Mouse (Mus musculus): Measurements from ENCODE around the gene Gm20388.

DNA sequence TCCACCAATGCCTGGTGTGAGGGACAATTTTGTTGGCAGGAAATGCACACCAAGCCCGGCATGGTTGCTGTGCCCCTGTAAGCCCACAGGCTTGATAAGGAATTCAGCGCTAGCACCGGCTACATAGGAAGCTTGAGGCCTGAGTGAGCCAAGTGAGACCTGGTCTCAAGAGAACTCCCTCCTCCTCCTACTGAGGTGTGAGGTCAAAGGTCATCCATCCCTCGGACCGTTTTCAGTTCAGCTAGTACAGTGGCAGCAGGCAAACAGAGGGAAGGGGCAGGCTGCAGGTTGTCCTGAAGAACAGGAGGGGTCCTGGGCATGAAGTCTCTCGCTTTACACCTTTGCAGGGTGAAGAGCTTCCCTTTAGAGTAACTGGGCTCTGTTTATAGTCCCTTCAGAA, 720.2 kb downstream of the Gm20388 start:
- no peak for TF ChIP-seq CTCF (IDR thresholded peaks at IDR 0.05; ENCODE audit: low read depth, low read length)
- TF ChIP-seq GATA1 (IDR thresholded peaks at IDR 0.05; ENCODE audit: borderline replicate concordance, low read length) = no peak
- no peak for TF ChIP-seq POLR2AphosphoS5 (IDR thresholded peaks at IDR 0.05; ENCODE audit: insufficient replicate concordance, low read depth, low read length)
- no peak for TF ChIP-seq TAL1 (conservative IDR thresholded peaks at IDR 0.05; ENCODE audit: low read depth, low read length)
- no peak for TF ChIP-seq GATA2 (IDR thresholded peaks at IDR 0.05; ENCODE audit: borderline replicate concordance, low read depth, low read length)

Measured in G1E (cell line).